Mouse (Mus musculus): ENCODE data around the gene Galnt18.

Gene Galnt18

DNA sequence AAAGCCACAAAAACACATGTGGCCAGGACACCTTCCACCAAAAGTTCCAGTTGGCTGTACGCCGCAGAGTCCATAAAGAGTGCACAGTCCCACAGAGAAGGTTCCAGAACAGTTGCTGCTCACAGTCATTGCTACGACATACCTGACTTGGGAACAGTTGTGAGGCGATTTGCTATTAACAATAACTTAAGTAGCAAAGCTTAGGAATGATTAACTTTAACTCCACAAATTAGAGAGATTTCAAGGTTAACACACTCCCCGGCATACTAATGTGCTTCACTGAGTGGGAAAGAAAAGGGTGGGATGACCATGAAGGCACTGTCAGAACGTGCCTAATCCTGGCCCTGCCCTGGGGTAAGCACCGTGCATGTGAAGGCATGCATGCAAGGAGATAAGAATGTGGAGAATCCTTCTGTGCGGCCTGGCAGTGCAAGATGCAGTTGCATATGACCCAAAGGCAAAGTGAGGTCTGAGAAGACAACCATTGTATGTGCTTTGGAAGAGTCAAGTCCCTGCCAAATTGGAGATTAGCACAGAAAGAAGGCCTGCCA lies 8.5 kb downstream of the Galnt18 start:
- DNase-seq (ENCODE audit: low spot score), result no peak

DNA sequence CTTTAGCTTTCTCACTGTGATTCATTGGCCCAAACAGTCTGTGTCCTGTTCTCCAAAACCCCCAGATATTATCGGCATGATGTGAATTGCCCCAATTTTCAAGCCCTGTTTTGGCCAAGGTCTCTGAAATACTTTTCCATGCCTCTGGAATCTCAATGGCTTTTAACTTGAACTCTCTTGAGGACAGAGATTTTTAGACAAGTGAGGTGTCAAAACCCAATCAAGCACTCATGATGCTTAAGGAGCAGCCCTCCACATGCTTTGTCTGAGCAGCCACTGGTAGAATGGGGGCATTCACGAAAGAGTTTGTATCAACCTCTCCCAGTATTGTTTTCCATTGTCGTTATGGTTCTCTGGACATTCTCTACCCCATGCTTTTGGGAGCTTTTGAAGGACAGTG lies 9.2 kb downstream of the Galnt18 start:
- DNase-seq (ENCODE audit: low spot score), result no peak

DNA sequence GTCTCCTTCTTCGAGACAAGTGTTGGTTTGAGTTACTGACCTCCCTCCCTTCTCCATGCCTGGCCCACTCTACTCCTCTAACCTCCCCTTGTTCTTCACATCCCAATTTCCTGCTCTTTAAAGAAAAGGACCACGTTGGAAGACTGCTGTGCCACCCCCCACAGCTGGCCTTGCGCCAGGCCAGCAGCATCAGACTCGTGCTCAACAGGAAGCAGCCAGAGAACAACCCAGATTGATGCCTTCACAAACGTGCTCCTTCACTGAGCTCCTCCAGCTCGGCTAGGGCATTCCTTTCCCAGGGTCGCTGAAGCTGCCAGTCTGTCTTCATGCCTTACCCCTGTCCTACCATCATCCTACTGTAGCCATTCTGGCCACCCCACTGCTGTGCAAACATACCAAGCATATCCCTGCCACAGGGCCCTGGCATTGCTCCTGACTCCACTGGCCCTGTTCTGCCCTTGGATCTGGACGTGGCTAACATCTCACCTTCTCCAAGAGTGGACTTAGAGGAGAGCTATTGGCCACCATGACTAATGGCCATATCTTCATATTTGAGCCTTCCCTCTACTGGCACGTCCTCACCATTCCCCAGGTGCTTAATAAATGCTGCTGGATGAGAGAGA lies 13.5 kb downstream of the Galnt18 start:
- no peak for DNase-seq (ENCODE audit: low spot score)

DNA sequence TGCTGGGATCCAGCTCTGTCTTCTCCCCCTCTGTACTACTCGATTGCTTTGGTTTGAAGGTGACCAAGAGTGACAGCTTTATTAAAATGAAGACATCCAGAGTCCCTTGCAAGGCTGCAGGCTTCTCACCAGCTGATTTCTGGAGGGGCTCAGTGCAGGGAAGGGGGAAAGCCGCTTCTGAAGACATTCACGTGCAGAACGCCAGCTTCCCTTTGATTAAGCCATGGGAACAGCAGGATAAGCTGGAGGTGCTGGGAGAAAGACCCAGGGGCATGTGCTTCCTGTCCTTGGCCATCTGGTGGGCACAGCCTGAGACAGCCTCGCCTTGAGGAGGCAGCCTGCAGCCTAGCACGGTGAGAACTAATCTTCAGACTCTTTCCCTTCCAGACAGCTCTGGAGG lies 17.0 kb downstream of the Galnt18 start:
- no peak for DNase-seq (ENCODE audit: low spot score)

DNA sequence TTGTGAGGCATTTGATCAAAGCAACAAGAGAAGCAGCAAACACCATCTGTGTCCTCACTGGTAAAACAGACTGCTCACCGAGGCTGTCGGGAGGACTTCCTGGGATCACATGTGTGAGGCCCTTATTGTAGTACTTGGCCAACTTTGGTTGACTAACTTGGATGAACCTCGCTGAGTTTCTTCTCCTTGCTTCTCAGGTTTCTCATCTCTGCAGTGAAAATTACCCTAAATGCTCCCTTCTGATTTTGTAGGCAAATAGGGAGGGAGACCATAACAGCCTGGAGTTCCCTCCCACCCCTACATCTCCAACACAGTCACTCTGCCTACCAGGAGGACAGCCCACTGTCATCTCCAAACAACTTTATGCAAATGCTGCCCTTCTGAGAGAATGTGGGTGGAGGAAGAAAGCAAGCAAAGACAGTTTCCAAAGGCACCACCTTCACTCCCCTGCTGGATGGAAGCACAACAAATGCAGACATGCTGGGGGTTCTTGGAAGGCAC lies 31.2 kb downstream of the Galnt18 start:
- DNase-seq (ENCODE audit: low spot score), result peak; percentile 41

DNA sequence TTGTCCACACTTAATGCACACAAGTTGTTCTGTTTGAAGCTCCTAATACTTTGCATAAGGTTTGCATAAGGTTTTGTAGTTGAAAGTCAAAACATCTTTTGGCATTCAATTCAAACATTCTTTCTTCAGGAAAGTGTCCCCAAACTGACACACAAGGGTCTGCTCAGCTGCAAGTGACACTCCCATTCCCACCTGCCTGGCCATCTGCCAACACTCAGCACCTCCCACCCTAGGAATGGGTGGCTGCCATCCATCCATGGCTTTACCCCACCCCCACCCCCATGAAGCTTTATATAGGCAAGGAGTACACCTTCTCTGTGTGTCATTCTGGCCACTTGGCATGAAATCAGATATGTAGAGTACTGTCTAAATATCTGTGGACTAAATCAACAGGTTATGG lies 35.0 kb downstream of the Galnt18 start:
- DNase-seq (ENCODE audit: low spot score), result no peak

DNA sequence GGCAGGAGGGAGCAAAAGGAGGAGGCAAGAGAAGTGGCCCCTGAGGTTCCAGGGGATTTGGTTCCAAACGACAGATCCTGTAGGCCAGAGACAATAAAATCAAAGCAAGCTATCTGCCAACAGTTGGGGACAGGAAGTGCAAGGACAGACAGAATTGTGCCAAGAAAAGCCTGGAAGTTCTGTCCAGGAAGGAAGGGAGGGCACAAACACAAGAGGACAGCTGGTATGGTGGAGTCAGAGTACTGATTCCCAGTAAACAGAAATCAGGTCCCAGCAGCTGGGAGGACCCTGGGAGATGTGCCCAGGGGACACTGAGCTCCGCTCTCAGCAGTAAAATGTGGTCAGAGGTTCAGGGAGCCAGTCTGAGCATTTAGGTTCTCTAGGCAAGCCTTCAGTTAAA lies 38.2 kb downstream of the Galnt18 start:
- no peak for DNase-seq (ENCODE audit: low spot score)

DNA sequence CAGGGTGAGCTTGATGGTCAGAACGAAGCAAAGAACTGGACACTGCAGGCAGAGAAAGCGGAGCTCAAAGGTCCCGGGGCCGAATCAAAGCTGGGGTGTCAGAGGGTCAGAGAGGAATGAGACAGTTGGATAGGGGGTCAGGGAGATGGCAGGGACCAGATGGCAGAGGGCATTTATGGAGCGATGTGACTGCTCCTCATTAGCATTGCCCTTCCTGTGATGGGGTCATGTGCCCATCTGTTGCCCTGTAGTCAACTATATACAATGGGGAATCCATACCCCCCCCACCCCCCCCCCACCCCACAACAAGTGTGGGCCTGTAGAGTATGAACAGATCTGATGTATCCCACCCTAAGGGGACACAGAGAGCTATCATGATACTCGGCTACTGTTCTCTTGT lies 39.7 kb downstream of the Galnt18 start:
- no peak for DNase-seq (ENCODE audit: low spot score)

DNA sequence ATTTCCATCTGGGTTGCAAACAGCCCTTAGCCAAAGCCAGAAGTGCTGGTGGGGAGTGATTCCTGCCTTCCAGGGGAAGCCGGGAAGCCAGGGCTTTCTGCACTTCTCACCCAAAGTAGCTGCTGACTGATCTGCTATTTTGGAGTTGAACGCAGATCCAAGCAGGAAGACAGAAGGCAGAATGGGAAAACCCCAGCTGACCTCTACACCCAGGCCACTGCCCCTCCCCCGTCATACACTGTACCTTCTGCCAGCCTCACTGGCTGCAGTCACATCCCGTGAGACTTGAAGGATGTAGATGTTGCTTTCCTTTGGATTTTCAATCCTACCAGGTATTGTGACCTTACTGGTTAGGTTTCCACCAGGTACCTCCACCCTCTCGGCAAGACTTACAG lies 40.4 kb downstream of the Galnt18 start:
- no peak for DNase-seq (ENCODE audit: low spot score)

DNA sequence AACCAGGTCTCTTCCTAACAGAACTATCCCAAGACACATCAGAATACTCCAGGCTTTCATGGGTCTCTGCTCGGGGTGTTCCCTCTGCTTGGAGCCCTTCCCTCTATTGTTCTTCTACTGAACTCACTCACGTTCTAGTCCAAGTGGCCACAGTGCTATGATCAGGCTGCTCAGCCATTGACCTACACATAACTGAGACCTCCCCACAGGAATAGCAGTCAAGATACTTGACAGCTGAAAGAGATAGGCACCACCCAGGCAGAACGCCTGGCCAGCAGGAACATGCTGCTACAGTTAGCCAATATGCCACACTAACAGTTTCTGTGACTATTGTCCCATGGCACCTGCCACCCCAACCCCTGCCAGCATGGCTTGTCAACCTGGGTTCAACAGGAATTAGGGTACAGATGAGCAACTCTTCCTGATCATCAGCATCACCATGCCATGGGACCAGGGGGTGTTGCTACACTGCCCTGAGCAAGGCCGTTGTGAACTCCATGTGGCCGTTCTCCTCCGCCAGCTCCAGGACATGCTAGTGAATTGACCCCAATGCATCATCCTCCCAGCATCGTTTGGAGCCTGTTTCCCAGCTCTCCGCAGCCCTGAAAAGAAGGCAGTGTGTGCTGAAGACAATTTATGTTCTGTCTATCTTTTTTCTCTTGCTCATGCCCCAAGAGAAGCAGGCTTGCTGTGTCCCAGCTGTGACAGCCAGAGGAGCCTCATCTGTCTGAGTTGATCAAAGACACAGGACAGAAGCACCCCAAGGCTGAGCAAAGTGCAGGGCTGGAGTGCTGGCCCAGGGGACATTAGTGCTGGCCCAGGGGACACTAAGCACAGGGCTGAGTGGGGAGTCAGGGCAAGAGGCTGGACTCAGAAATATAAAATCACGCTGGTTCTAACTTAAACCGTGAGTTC lies 41.1 kb downstream of the Galnt18 start:
- DNase-seq (ENCODE audit: low spot score), result no peak

DNA sequence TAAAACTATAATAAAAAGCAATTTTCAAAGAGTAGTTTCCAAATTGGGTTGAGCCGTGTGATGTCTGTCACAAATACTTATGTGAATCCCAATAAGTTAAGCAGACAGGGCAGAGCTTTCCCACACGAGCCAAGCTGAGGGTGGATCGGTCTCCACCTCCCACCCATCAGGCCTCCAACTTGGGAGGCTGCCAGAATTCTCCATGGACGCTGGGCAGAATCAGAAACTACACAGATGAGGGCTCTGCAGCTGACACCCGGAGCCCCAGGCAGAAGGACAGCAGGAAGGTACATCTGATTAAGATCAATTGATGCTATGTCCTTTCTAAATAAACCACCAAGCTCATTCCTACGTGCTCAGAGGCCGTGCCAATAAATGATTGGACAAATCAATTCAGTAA lies 42.4 kb downstream of the Galnt18 start:
- no peak for DNase-seq (ENCODE audit: low spot score)

DNA sequence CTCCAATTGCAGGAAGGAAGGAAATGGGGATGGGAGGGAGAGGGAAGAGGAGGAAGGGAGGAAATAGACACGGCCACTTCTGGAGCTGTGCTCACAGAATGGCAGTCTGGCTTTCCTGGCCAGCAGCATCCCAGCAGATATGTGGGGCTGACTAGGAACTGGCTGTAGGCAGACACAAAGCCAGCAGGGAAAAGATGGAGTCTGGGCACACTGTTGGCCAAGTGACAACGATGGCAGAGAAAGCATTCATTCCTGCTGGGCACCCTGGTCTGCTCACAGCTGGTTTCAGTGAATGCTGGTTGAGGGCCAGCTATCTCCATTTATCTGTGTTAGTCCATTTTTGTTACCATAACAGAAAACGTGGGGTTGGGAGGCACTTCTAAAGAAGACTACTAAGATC lies 43.4 kb downstream of the Galnt18 start:
- DNase-seq (ENCODE audit: low spot score), result no peak

DNA sequence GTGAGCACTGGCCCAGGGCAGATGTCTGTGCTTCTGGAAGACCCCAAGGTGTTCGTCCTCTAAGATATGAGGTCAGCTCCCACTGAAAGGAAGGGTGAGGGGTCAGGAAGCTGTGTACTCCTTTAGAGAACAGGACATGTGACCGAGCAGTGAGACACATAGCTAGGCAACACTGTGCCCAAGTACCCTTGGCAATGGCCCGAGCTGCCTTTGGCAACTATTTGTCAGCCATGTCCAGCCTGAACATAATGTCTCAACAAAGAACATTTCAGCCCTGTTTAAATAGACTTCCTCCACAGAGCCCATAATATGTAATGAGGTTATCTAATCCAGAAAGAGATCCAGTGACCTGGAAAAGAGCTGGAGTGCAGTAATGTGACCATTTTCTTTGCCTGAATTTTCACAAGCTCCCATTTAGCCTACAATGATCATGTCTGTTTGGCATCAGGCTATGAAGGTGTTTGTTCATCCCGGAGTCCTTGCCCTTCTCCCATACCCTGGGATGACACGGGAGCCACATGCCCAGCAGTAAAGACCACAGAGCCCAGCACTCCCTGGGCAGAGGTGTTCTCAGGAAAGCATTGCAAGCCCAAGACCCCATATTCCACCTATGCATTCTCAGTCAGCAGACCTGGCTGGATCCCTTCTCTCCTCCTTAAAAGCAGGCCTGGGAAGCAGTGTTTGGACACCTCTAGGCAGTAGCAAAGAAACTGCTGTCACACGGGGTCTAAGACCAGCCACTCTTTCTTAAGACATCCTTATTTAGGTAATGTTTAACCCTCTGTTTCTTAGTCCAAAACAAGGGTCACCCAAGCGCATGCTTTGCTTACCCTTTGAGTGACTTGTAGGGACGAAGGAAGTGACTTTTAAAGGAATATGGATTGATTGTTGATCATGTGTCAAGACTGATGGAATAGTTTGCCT lies 49.2 kb downstream of the Galnt18 start:
- DNase-seq (ENCODE audit: low spot score), result no peak

DNA sequence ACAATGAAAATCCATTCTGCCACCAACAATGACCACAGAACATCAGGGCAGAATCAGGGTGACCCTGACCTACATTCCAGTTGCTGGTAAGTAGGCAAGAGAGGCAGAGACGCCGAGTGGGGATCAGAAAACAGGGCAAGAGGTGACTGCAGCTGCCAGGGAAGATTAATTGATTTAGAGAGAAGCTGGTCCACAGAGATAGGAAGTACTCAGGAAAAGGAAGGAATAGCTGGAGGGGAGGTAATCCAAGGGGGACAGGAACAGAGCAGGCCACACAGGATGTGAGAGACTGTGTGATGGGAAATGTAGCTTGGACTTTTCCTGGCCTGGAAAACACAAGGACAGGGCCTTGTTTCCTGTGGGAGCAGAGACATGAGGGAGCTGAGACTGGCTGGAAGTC lies 52.8 kb downstream of the Galnt18 start:
- no peak for DNase-seq (ENCODE audit: low spot score)

DNA sequence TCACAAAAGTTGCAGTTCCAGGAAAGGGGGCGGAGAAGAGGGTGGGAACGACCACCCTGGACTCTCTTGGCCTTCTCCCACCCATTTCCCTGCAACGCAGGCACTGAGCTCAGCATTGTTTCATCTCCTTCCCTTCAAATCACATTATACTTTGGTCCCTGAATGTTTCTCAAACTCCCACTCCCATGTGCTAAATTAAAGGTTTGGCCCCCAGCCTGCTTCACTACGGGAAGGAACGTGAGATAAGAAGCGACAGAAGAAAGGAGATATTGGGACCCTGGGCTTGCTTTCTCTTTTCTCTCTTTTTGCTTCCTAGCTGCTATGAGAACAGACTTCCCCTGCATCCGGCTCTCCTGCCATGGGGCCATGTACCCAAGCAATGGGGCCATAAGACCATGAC lies 55.0 kb downstream of the Galnt18 start:
- no peak for DNase-seq (ENCODE audit: low spot score)

DNA sequence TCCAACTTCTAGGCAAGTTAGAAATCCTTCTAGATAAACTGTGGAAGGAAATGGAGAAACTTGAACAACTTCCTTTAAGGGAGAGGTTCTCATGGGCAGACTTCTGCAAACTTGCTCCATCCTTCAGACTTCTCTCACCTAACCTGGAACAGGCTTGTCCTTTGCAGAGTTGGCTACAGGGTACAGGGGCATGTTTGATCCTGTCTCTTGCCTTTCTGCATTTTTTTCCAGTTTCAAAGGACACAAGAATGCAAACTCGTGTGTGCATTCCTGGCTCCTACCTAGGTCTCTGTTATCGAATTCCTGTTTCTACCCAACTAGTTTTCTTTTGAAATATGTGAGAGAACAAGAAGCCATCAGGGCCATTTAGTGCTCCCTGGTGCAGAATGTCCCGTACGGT lies 55.8 kb downstream of the Galnt18 start:
- no peak for DNase-seq (ENCODE audit: low spot score)

DNA sequence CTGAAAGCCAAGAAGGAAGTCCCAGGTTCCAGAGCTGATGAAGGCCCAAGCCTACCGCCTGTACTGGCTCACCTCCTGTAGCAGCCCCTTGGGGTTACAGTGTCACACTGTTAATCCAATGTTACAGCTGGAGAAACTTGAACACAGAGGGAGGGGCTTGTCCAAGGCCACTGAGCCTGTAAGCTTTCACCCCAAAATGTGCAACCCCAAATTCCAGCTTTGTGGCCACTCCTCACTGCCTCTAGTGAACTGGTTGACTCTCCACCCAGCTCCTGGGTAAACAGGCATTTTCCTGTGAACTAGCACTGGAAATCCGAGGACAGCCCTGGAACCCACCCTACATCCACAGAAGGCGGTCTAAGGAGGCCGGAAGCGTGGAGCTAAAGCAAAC lies 58.5 kb downstream of the Galnt18 start:
- no peak for DNase-seq (ENCODE audit: low spot score)

DNA sequence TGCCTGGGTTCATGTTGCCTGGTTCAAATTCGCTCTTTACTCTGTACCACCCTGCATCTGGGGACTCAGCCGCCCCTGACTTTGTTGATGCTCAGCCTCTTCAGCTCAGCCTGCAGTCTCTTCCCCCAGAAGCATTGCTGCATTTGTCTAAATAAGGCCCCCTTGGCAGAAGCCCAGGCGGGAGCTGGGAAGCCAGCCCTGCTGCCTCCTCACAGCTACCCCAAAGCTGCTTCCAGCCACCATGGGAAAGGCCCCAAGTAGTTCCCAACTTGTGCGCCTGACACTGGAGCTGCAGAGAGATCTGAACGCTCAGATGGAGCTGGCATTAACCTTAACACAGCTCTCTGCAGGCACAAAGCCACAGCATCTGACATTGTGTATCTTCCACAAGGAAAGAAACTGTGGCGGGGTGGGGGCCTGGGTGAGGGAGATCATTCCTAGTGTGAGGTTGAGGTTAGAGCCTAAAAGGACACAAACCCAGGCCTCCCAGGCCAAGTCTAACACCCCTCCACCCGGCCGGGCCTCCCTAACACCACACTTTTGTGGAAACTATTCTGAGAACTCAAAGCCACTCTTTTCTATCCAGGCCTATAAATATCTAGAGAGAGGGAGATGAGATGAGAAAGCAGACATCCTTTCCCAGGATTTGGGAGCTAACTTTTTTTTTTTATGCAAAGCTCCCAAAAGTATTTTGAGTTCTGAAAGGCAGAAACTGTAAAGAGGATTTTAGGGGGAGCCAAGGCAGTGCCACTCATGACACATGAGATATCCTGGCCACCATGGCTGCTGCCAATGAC lies 59.1 kb downstream of the Galnt18 start:
- DNase-seq (ENCODE audit: low spot score), result peak; percentile 30

DNA sequence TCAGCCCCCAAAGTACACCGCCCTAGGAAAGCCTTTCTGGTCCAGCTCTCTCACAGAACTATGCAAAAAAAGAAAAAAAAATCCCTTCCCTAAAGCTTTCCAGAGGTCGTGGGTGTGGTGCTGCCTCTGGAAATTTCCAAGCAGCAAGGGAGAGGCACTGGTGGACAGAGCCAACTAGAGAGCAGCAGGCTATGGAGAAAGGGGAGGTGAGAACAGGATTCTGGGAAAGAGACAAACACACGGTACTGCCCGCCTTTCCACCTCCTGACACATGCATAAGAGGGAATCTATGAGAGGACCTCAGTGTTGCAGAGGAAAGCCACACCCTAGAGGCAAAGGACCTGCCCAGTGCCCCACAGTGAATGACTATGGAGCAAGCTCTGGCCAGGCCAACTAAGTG lies 60.9 kb downstream of the Galnt18 start:
- DNase-seq (ENCODE audit: low spot score), result no peak

DNA sequence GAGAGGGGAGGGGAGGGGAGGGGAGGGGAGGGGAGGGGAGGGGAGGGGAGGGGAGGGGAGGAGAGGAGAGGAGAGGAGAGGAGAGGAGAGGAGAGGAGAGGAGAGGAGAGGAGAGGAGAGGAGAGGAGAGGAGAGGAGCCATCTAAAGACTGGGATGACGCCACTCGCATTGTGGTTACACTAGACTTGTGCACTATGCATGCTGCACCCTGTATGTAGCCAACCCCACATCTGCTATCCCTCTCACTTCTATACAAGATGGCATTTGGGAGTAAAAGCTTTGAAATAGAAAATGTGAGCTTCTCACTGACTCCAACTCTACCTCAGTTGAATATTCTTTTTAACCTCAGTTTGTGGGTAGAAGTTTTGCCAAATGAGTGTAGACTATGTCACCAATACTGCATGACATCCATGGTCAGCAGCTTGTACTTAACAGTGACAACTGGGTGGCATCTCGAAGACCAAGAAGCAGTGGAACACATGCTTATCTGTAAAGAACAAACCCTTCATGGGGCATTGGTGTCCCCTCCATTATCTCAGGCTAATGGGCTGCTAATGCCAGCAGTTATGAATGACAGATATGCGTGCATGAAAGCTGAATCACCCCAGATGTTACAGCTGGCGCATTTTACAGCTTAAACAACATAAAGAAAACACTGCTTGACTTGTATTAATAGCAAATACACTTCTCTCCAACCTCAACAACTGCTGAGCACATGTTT lies 65.0 kb downstream of the Galnt18 start:
- no peak for DNase-seq (ENCODE audit: low spot score)

All from layer of hippocampus, adult 9-10 months (tissue).